Mouse (Mus musculus) adrenal gland, postnatal 10 days (tissue): ENCODE measurements around the gene Aldh3a1. TPM values are rescaled to one million over a fixed set of nuclear protein-coding genes. Genes with fewer than 3 reads are reported as not detected.

Experiments
- DNase-seq: peaks from one replicate; pipeline ENCODE4 v3.0.0; 2021; ENCODE audit warnings: mixed read lengths
- total RNA-seq, 2 experiments: library from RNA; stranded (reverse); gene quantifications; 2 replicates each; pipeline ENCODE4 v1.2.3; 2021

Aldh3a1 gene
- total RNA-seq, 2 experiments from 2014 or later = 0.15 TPM; not detected in 1

DNA sequence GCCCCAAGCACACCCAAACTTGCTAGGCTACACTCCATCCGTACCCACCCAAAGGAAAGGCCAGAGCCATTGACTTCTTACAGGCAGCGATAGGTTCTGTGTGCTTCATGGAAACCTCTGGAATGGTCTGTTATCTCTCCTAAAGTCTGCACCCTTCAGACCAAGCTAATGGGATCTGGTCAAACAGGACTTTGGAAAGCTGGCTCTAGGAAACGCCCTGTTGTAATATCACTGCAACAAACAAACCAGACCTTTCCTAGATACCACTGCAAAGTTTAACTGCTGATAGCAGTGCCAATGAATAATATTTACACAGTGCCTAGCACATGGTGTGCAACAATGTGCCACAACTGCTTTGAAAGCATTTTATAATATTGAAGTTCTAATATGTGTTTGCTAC, 28.7 kb downstream of the Aldh3a1 start:
- DNase-seq = no peak

DNA sequence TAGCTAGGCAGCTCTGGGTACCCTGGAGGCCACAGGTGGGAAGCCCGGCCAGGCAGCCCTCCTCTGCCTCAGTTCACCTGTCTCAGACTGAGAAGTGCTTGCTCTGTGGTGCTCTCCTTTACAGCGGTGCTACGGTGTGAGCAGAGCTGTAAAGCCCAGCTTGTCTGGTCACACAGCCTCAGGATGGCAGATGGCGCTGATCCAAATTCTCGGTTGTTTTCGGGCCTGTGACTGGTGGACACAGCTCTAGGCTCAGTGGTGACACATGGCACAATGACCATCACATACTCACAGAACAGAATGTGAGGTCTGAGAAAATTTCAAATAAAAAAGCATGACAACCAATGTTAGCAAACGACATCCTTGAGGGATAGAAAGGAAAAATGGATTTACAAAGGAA, 37.1 kb downstream of the Aldh3a1 start:
- DNase-seq = no peak

DNA sequence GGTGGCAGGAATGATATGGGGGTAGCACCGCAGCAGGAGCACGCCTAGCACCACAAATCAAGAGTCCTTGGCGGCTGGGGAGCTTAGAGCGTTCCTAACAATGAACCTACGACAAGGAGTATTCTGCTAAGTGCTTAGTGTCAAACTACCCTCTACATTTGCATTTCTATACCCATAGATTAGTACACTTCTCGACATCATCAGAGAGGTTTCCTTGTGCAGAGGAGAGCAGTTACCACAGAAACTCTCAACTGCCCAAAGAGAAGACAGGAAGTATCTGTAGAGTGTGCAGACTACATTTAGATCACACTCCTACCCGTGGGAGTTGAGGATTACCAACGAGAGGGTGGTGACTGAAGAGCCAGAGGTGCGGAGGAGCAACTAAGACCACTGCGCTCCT, 44.4 kb downstream of the Aldh3a1 start:
- no peak for DNase-seq

DNA sequence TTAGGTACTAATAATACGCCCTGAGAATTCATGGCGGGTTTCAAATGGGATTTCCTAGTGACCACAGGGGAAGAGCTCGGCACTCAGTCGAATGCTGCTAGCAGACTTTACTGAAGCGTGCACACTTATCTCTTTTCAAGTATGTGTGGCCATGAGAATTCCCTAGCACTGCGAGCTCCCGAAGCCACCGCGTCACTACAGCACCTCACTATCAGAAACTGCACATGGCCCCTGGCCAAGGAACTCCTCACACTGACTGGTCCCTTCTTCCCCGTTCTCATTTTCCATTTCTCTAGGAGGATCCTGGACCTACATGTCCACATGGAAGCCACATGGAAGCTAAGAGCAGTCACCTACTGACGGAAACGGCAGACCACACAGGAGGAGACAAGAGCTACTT, 45.5 kb downstream of the Aldh3a1 start:
- DNase-seq = no peak

DNA sequence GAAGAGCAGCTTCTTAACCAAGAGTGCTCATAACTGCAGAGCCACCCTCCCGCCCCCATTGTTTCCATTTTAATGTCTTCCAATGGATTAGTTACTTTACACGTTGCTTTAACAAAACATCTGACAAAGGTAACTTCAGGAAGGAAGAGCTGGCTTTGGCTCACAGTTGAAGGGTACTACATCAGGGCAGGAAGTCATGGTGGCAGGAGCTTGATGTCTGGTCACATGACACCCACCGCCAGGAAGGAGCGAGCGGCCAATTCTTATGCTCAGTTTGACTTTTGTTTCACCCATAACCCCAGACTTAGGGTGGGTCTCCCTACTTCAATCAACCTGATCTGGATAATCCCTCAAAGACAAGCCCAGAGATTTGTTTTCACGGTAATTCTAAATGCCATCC, 51.8 kb downstream of the Aldh3a1 start:
- no peak for DNase-seq

DNA sequence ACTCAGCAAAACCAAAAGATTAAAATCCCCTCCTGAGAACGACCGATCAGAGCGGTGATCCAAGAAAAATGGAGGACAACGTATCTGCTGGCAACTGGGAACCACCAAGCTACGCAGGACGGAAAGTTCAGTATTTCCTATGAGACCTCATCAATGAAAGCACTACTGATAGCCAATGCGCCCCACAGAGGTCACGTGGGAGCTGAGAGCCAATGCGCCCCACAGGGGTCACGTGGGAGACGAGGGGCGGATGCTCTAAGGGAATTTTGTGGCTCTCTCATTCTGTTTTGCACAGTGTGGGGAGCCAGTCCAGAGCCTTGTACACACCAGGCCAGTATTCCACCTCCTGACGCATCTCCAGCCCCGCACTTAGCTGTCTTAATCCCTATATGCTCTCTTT, 55.2 kb downstream of the Aldh3a1 start:
- DNase-seq = no peak

DNA sequence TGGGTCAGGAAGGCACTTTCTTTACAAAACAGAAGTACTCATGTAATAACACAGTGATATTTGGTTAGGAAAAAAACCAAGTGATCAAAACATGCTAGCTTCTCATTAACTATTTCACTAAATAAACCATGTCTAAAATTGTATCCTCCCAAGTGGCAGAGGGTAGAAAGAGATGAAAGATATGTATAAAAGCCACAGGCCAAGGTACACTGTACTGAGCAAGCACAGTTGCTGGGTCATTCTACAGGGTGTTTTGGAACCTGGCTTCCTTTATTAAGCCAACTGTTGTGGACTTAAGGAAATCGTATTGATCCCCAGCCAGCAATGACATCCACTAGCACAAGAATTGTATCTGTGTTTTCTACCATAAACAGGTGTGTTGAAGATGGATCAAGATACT, 56.5 kb downstream of the Aldh3a1 start:
- DNase-seq = no peak

DNA sequence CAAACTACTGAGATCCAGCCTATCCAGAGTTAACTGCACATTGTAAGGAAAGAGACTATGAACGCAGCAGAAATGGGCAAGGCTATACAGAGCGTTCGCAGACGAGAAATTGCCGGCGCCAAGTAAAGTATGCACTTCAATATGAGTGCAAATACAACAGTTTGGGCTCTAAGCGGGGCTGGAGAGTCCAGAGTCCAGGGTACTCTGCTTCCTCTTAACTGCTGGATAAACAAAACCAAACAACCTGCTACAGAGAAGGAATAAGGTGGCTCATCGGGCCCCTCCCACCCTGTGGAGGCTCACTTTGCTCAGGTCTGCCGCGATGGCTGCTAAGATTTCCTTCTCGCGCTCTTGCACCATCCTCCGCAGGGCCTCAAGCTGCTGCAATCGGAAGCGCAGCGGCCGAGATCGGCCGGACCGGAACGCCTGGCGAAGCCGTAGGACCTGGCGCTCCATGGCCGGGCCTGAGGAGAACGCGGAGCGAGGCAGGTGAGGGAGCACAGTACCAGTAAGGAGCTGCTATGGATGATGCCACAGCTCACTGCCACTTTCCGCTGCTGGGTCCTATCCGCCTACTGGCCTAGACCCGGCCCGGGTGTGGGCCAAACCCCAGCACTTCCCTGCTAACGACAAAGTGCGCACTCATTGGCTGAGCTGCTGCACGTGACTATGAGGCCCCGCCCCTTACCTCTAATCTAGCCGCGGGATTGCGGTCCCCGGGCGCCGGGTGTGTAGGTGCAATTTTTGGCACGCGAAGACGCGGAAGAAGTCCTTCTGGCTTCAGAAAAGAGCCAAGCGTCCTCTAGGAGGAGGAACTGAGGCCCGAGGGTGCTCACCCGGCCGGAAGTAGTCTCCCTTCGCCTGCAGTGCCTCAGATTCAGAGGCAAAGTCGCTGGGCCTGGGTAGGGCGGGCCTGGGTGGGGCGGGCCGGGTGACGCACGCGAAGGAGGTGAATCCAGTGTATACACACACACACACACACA, 59.5 kb downstream of the Aldh3a1 start, which contains the start of gene Aldh3a2:
TSS of gene Aldh3a2 (minus strand) at position 914 of the 983 bp plus-strand sequence.
- DNase-seq = peak; percentile 97

Other genes with a start within 250 kb of the Aldh3a1 start
- gene Kcnj12, start 185.0 kb upstream of the Aldh3a1 start, total RNA-seq = 1 to 10 TPM; 2.3 to 2.9 TPM
- gene Tnfrsf13b, start 80.8 kb upstream of the Aldh3a1 start, total RNA-seq = 1 to 10 TPM; 1.8 to 2.5 TPM
- 10 to 100 TPM; 60.6 to 70.6 TPM for gene Usp22, start 32.5 kb upstream of the Aldh3a1 start, total RNA-seq
- 10 to 100 TPM; 67.7 to 74.7 TPM for gene Aldh3a2, start 59.9 kb downstream of the Aldh3a1 start, total RNA-seq
- not detected for gene Slc47a2, start 135.3 kb downstream of the Aldh3a1 start, total RNA-seq
- gene Slc47a1, start 170.8 kb downstream of the Aldh3a1 start, total RNA-seq = 1 to 10 TPM; 4.5 to 9.0 TPM
- gene Rnf112, start 246.6 kb downstream of the Aldh3a1 start, total RNA-seq = 1 to 10 TPM; 1.5 to 2.4 TPM